Mouse (Mus musculus) cortical plate, adult 2 months (tissue): ENCODE data around the gene Ccdc125.

Source experiments
- CTCF ChIP-seq: fragments of 200-500 bp; IDR thresholded peaks from 2 replicates; pipeline ENCODE4 v1.5.1; 2011; ENCODE audit warnings: mild to moderate bottlenecking, control low read depth, low read length; ENCODE audit not compliant: insufficient read depth; ENCODE audit errors: extremely low read depth
- POLR2A ChIP-seq: fragments of 200-500 bp; IDR thresholded peaks from 2 replicates; pipeline ENCODE4 v1.6.1; 2011; ENCODE audit warnings: mild to moderate bottlenecking, low read length, control low read depth; ENCODE audit not compliant: insufficient read depth; ENCODE audit errors: extremely low read depth

DNA sequence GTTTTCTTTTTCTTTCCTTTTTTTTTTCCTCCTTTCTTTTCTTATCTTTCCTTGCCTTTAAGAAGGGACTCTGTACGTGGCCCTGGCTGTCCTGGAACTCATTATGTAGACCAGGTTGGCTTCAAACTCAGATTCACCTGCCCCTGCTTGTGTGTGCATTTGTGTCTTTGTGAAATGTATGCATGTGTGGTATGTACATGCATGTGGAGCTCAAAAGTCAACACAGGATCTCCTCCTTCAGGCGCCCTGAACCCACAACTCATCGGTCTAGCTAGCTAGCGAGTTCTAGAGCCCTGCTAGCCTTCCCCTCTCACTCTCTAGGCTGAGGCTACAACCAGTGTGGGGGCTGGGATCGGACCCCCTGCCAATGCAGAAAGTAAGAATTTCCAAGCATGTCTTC, 73.3 kb downstream of the Ccdc125 start:
- TF ChIP-seq CTCF (no peak), POLR2A (no peak)
